Mouse (Mus musculus): ENCODE results near the gene Pitpnb.

Pitpnb gene

DNA sequence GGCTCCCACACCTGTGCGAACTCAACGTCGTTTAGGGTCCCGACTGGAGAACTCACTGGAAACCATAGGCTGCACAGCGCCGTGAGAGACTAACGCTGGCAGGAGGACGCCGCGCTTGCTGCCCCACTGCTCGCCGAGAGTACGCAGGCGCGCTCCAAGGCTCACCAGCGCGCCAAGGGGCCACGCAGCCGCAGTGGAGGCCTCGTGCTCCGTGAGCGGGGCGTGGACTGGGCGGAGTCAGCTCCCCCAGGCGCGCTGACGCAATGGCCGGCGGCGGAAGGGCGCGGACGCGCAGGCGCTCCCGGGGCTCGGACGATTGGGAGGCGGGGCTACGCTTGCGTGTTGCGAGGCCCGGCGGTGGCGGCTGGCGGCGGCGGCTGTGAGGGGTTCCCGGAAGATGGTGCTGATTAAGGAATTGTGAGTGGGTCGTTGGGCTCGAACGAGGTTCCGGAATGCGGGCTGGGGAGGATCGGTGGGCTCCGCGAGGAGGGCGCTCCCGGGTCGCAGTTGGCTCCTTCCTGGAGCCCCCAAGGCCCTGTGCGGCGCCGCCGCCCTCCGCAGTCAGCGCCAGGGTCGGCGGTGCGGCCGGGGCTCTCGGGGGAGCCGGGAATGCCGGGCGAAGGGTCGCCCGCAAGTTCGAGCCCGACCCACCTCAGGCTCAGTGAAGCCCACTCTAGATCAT, at the start of gene Pitpnb:
TSS of gene Pitpnb (plus strand) at position 347 of the 682 bp plus-strand sequence.
- peak; percentile 97 to 99 for DNase-seq (ENCODE audit: low spot score in 2 of 2)

DNA sequence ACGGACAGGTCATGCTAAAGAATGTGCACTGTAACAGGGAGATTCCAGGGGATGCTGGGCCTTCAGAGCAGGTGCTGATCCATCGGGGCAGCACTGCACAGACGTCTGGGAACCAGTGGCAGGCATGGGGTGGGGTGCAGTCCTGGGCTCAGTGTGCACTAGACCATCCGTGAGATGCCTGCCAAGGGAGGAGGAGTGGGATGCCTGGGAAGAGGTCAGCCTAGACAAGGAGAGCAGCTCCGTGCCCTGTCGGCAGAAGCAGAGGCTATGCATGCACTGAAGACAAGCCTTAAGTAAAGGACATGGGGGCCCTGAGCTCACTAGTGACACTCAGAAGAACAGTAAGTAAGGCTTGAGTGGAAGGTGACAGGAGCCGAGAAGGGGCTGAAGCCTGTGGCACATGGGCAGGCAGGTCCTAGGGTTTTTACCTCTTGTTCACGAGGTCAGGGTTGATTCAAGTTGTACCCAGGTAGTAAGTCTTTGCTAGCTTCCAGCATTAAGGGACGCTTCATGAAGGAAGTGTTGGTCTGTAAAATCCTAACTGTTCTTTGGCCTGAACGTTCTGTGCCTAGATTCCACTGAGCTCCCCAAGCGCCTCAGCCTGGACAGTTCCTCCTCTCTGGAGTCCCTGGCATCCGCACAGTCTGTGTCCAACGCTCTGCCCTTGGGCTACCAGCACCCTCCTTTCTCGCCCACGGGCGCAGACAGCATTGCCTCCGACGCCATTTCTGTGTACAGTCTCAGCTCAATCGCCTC, 46.0 kb upstream of the Pitpnb start:
- no peak for DNase-seq (ENCODE audit: low spot score in 2 of 2)

DNA sequence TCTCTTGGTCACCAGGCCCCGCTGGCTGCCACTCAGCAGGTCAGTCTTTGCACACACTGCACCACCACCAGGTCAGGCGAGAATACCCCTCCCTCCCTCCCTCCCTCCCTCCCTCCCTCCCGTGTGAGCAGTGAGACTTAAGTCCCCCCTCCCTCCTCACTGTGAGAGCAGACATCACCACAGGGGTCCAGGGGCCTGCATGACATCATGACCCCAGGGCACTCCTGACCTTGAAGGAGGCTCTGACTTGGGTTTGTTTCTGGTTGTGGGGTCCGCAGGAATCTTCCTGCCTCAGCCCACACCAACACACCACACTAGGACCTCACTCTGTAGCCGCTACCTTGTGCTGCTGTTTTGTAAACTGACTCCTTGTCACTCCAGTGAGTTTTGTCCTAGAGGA, 43.0 kb upstream of the Pitpnb start:
- DNase-seq (ENCODE audit: low spot score in 2 of 2), result no peak

DNA sequence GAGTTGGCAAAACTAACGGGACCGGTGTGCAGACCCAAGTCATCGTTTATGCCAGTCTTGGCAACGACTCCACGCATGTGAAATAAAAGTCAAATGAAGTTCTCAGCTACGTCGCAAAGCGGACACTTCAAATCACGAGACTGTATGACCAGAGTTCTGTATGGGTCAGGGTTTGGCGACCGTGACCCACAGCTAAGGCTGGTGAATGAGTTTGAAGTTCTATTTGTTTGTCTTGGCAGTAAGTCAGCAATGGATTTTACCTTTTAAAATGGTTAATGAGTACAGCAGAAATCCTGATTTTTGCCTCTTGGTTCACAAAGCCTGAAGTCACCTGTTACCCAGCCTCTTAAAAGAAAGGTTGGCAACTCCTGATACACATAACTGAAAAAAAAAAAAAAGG, 42.1 kb upstream of the Pitpnb start:
- DNase-seq (ENCODE audit: low spot score in 2 of 2), result no peak

DNA sequence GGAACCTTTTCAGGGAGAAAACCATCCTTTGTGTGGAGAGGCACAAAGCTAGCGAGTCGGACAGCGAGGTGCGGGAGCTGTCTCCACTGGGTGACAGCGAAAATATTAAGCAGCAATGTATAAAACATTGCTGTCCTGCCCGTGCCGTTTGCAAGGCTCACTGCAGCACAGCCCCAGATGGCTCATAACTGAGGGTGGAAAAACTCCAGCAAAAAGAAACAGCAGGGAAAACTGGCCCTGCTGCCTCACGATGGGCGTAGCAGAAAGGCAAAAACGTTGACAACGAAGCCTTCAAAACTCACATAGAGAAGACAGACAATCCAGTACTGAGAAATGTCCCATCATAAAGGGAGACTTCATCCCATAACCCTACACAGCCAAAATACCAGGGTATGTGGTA, 40.5 kb upstream of the Pitpnb start:
- no peak for DNase-seq (ENCODE audit: low spot score in 2 of 2)

DNA sequence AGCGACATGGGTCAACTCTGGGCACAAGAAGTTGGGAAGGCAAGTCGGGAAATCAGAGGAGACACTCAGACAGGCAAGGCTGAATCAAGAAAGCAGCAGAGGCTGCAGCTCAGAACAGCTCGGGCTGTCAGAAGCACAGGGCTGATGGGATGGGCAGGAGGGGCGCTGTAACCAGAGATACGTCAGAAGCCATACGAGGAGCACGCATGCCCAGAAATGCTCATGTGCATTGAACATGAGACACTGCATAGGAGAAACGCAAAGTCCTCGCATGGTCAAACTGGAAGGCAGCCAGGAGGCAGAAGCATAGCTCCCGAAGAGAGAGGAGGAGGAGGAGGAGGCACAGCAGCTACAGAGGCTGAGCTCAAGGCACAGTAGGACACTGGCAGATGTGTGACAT, 38.9 kb upstream of the Pitpnb start:
- no peak for DNase-seq (ENCODE audit: low spot score in 2 of 2)

DNA sequence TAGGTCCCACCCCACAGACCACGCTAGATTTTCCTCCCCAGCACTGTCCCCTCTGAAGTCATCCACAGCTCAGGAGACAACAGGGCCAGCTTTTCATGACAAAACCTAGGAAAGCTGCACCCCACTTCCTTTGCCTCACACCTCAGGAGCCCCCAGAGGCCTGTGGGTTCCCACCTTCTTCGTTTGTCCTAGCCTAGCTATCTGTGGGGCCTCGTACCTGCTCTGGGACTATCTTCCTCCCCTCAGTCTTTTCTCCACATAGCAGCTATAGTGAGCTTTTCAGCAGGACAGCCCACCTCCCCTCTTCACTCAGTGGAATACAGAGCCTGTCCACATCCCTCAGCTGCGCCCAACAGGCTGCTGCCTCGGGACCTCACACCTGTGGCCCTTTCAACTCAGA, 32.8 kb upstream of the Pitpnb start:
- DNase-seq (ENCODE audit: low spot score in 2 of 2), result no peak

DNA sequence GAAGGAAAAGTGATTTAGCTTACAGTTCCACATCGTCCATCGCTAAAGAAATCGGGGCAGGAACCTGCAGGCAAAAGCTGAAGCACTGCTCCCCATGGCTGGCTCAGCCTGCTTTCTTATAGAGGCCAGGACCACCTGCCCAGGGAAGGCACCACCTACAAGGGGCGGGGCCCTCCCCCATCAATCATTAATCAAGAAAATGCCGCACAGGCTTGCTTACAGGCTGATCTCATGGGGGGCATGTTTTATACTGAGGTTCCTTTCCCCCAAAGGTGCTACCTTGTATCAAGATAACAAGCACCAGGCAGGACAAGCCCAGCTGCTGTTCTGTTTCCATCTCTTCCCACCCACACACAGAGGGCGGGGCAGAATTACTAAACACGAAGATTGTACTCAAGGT, 31.9 kb upstream of the Pitpnb start:
- DNase-seq (ENCODE audit: low spot score in 2 of 2), result no peak

DNA sequence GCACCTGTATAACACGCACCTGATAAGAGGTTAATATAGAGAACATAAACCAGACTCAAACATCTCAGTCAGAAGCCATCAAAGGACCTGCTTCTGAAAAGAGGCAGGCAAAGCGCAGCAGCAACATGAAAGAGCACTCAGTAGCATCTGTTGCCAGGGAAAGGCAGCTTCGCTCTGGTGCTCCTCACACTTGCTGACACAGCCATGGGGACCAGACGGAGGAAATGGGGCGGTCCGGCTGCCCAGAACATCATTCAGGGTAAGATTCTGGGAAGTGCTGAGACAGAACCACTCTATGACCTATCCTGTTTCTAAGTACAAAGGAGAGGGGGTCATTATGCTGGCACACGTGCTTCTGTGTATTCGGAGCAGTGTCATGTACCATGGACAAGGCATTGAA, 29.8 kb upstream of the Pitpnb start:
- DNase-seq (ENCODE audit: low spot score in 2 of 2), result no peak

DNA sequence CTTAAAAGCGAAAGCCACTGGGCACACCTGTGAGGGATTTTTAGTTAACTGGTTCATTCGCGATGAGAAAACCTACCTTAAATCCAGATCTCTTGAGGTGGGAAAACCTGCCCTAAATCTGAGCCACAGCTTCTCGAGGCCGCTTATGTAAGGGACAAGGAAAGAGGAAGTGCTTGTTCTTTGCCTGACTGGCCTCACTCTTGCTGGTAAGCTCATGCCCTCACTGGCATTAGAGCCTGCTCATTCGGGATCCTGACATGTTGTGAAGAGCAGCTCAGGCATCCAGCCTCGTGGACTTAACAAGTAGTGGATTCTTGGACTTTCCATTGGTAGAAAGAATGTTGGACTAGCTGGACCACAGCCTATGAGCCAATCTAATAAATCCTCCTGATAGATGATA, 28.8 kb upstream of the Pitpnb start:
- no peak for DNase-seq (ENCODE audit: low spot score in 2 of 2)

DNA sequence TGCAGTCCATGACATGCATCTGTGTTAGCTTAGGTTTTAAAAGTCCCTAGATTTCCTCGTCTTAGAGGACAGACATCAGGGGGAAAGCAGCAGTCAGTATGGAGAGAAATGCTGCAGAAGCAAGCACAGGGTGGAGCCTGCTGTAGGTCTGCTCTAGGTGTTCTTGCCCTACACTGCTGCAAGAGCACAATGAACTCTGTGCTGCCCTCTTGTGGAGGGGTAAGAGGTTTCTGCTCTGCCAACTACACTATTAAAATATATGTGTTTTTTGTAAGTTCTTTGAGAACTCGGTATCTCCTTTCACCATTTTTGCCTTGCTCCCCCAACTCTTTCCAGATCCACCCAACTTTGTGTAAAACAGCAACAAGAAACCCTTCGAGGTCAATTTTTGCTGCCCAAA, 25.8 kb upstream of the Pitpnb start:
- DNase-seq (ENCODE audit: low spot score in 2 of 2), result no peak

DNA sequence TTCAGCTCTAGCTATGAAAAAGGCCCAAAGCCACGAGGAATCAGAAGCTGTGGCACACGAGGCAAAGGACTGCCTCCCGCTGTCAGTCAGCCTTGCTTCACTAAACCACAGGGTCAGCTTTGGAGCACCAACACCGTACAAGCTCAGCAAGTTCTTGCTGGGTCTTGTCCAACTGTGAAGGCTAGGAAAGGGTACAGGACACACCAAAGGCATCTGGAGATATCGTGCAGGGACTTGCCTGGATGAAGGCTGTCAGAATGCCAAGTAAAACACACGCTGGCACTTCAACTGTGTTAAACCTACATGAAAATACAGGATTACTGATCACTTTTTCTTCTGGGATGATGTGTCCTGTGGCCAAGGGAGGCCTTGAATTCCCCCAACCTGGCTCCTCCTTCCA, 20.4 kb upstream of the Pitpnb start:
- DNase-seq (ENCODE audit: low spot score in 2 of 2), result peak; percentile 71 to 80

DNA sequence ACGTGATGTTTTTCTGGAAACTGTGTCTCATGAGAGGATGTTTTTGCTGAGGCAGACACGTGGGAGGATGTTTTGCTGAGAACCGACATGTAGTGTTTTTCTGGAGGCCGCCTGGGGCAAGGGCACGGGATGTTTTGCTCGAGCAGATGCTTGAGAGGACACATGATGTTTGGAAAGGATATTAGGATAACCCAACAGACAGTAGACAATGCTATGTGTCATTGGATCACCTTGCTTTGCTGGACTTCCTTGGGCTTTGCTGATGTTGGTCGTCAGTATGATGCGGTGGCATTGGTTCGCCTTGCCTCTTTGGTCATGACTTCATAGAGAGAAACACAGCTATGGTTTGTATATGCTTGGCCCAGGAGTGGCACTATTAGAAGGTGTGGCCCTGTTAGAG, 16.7 kb upstream of the Pitpnb start:
- no peak for DNase-seq (ENCODE audit: low spot score in 2 of 2)

DNA sequence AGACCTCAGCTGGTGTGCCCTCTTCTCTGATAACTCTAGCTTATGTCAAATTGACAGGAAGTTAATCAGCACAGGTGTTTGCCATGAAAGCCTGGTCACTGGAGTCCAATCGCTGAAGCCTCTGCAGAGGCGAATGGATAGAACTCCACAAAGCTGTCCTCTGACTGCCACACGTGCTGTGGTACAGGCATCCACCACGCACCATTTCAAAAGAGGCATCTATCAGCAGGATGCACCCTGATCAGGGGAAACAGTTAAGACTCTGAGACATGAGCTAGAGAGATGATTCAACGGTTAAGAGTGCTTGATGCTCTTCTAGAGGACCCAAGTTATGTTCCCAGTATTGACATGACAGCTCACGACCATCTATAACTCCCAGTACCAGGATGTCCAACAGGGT, 15.5 kb upstream of the Pitpnb start:
- no peak for DNase-seq (ENCODE audit: low spot score in 2 of 2)

DNA sequence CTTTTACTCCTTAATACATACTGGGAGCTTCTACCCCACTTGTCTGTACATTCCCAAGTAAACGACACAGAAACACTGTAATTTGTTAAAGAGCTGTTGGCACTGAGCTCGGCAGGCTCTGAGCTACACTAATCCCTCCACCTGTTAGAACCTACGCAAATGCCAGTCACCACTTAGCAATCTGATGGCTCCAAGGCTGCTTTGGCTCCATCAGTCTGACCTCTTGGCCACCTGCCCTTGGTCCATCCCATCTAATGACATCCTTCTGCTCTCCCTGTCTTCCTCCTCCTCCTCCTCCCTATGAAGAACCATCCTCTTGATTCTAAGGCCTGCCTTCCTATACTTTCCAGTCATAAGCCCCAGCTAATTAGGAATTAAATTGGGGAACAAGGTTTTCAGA, 13.0 kb upstream of the Pitpnb start:
- DNase-seq (ENCODE audit: low spot score in 2 of 2), result no peak

DNA sequence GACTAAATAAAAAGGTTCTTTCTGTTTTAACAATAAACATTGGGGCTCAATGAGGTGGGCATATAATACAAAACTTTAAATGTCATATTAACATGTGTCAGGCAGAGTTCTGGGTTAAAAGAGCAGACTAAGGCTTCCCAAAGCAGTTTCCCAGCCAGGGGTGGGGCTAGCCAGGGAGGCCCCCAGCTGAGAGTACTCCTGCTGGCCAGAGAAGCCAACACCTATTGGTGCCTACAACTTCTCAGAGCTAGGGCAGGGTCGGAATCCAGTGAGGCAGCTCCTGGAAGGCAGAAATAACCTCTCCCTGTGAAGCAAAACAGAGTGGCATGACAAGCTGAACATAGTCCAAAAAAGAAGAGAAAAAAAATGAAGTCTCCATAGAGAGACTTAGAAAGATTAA, 11.6 kb upstream of the Pitpnb start:
- no peak for DNase-seq (ENCODE audit: low spot score in 2 of 2)

DNA sequence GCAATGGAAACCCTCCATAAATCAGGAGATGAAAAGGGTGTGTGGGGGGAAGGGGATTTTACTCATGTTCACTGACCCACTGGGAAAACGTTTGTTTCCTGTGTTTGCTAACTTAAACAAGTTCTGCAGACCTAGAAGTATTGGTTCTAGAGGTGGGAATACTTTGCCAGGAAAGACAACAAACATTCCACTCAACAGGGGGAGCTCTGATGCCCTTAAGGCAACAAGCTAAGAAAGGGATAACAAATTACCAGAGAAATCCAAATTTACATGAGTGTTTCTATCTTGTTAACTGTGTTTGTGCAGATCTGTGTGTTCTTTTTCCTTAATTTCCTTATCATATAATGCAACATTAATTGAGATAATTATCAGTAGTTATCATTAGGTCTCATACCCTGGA, 4.8 kb upstream of the Pitpnb start:
- no peak for DNase-seq (ENCODE audit: low spot score in 2 of 2)

DNA sequence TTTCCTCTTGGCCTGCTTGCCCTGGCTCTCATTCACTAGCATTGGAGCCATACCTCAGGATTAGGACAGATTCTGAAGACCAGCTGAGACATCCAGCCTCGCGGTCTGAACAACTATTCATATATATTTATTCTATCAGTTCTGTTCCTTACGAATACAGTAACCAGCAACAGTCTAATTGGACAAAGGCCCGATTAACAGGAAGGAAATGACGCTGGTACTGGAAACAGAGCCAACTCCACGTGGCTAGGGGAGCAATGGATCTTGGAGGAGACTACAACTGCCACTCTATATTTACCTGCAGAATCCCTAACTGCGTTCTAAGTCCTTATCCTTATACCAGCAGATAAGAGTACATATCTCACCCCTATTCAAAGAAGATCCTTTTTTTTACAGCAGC, 3.1 kb upstream of the Pitpnb start:
- DNase-seq (ENCODE audit: low spot score in 2 of 2), result no peak

DNA sequence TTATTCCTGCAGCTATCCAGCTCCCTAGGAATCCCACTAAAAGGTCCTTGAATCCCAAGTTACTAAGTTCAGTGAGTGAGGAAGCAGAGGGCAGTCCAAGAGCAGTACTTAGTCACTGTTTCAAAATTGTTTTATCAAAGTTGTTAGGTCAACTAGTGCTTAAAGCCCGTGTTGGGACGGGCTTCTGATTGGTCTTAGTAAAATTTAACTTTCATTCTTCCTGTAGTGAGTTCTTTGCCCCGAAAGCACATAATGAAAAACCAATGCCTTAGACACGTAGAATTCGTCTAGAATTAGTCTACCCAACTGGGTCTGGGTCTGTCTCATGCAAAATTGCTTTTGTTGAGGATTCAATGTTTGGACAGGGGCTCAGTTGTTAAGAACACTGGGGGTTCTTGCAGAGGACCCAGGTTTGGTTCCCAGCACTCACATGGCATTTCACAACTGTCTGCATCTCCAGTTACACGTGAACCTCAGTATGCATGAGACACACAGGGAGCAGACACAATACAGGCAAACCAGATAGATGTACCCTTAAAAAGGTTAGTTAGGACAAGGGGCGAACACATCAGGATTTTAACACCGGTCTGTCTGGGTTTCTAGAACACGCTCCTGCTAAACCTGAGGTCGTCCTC, 664 bp upstream of the Pitpnb start:
- no peak for DNase-seq (ENCODE audit: low spot score in 2 of 2)

DNA sequence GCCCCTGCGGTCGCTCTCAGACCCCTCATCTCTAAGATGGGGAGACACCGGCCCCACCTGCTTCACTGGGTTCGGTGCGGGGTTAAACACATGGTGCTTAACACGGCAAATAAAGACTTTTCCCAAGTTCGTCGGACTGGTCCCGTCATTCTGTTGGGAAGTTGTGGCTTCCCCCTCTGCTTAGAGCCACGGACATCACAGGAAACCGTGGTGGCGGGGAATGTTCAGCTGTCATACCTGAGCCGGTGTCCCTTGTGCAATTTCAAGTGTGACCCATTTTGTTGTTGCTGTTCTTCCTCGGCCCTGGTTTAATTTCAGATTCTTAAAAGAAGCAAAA, 504 bp downstream of the Pitpnb start:
- DNase-seq (ENCODE audit: low spot score in 2 of 2), result no peak

DNA sequence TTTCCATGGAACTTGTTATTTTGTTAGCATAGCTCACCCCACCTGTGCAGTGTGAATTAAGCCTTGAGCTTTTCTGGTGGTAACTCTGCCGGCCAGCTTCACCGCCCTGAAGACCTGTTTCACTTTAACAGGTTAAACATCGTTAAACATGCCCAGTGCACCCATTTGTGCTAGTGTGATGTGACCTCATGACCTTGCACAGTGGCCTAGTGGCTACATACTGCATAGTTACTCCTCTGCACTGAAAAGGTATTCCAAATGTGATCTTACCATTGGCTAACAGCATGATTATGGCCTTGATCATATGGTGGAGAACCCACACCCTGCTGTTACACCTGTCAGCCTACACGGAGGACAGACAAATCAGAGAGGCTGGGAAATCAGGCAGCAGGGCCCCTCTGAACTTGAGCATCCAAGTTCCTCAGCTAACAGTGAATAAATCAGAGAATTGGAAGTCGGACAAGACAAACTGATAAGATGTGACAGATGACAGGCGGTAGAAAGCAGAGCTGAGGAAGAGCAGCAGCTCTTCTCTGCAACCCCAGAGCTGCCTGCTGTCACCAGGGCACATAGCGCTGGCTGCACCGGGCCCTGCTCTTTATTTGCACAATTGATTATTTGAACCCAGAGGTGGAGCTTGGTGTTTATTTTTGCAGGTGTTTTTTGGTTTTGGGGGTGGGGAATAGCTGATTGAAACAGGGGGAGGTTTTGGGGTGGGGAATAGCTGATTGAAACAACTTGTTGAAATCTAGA, 5.6 kb downstream of the Pitpnb start:
- DNase-seq (ENCODE audit: low spot score in 2 of 2), result no peak

DNA sequence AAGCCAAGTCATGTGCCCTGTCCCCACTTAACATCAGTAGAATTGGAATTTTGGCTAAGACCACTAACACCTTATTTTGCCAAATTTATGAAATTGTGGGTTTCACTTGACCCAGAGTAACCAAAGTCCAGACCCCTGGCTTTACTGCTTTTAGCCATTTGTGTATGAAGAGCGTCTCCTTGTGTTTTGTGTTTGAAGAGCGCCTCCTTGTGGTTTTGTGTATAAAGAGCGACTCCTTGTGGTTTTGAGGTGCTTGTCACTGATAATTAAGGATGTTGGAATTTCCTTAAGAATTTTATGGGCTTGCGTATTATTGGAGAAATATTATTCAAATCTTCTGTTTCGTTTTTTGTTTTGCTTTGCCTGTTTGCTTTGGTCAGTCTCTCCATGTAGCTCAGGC, 11.0 kb downstream of the Pitpnb start:
- no peak for DNase-seq (ENCODE audit: low spot score in 2 of 2)
